Mouse (Mus musculus) liver (tissue): ENCODE measurements at regions not wholly inside any gene's neighbourhood (a gene's known extent, or its start where the extent isn't known, plus 50 kb on each side); places are given as distances from the start of the nearest gene placed in this dataset.

Experiments used
- DNase-seq: peaks from one replicate; pipeline ENCODE4 v3.0.0-alpha.2; 2020; ENCODE audit warnings: mixed read lengths

DNA sequence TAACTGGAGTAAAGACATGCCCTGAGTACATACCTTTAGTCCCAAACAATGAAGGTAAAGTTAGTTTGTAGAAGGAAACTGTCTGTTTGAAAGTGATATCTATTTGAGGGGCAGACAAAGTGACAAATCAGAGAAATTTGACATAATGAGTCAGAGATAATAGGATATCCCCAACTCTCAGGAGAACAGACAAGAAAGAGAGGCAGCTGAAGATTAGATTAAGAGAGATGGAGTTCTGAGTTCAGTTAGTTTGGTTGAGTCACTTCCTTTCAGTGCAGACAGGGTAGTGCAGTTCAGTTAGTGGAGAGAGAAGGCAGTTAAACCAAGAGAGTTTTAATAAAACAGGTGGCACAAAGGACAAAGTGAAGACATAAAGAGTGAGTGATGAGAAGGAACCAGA lies 477.4 kb upstream of the Diaph2 start:
- no peak for DNase-seq

DNA sequence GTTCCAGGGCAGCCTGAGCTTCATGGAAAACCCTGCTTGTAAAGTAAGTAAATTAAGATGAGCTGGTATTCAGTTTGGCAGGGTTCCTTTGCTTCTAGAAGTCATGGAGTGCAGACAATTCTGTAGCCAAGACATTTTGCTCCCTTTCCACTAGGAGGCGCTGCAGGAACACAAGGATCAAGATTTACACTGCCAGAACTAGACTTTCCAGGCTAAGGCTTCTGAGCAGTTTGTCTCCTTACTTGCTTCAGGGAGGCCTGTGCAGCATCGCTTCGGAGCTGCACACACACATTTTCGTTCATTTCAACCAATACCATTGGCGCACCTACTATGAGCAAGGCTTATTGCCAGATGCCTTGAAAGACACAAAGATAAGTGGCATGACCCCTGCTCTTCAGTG lies 445.6 kb upstream of the Diaph2 start:
- DNase-seq = peak; percentile 11

DNA sequence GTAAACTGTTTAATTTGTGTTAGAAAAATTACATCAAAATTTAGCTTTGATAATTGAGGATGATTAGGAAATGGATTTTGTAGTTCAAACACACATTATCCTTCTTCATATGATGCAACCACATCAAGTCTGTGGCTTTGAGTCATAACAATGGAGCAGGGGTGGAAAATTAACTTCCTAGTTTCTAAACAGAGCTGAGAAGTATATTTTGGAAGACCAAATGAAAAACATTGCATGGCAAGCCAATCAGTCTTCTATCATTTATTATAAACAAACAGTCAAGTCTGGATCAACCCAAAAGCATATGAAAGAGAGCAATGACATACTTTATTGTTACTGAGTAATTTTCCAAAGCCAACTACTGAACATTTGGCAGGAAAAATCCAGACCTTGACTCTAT lies 440.2 kb upstream of the Diaph2 start:
- DNase-seq = no peak

DNA sequence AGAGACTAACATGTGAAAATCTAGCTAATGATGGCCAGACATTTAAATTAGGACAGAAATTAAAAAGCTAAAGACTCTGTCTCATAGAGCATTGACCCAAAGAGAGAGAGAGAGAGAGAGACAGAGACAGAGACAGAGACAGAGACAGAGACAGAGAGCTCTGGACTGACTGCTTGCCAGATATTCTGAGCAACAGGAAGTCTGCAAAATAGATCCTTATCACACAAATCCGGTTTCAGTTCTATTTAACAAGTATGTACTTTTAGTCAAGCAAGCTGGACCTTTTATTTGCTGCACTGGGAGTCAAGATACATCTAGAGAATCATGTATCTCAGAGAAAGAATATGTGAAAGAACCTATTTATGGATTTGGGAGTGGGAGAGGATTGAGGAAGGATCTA lies 420.1 kb upstream of the Diaph2 start:
- DNase-seq = no peak

DNA sequence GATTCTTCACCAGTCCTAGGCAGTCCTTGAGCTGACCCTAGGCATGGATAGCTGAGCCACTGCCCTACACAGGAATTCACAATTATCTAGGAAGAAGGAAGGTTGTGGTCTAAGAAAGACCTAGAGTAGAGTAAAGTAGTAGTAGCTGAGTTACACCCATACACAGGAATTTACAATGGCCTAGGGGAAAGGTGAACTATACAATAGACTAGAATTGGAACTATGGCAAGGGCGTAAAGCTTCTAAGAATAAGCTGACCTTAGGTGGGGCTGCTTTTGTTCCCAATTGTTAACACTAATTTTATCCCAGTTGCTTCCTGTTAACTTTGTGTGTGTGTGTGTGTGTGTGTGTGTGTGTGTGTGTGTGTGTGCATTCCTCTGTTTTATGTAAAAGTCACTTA lies 416.7 kb upstream of the Diaph2 start:
- no peak for DNase-seq
